Mouse (Mus musculus): ENCODE measurements around the gene Gm42688. TPM values are rescaled to one million over a fixed set of nuclear protein-coding genes. Genes with fewer than 3 reads are reported as not detected.

Gene Gm42688
- polyA plus RNA-seq (2015; fragmentation: Nextera tagmentation; extraction: Ambion mirVana), result 0.82 and 1.1 TPM in 2 replicates

GRCm38 (mm10) chr6:83101316-83101687 lies at the start of gene Gm42688, which contains the start of gene Ccdc142:
Gene Gm42688 (plus strand): TSS chr6:83101617.
Gene Ccdc142 (plus strand): TSS chr6:83101601.

GRCm38 (mm10) chr6:83054074-83054851 lies 47.2 kb upstream of the Gm42688 start, which contains the start of gene Aup1:
Gene Aup1 (plus strand): TSS chr6:83054521.

GRCm38 (mm10) chr6:83054871-83055431 lies 46.5 kb upstream of the Gm42688 start, which contains the start of gene Htra2:
Gene Htra2 (minus strand): TSS chr6:83055273.

GRCm38 (mm10) chr6:83057790-83058189 lies 43.6 kb upstream of the Gm42688 start, which contains the start of gene Dqx1:
Gene Dqx1 (plus strand): TSS chr6:83057844.

GRCm38 (mm10) chr6:83070247-83070310 lies 31.3 kb upstream of the Gm42688 start, which contains the start of gene Tlx2:
Gene Tlx2 (minus strand): TSS chr6:83070293.

GRCm38 (mm10) chr6:83077630-83078323 lies 23.6 kb upstream of the Gm42688 start, which contains the start of gene Pcgf1:
Gene Pcgf1 (plus strand): TSS chr6:83077869.

GRCm38 (mm10) chr6:83086121-83087035 lies 15.0 kb upstream of the Gm42688 start, which contains the start of gene Lbx2:
Gene Lbx2 (plus strand): TSS chr6:83086367.

GRCm38 (mm10) chr6:83108762-83109668 lies 7.6 kb downstream of the Gm42688 start, which contains the start of gene Mrpl53:
Gene Mrpl53 (plus strand): TSS chr6:83109040.

GRCm38 (mm10) chr6:83115011-83115671 lies 13.7 kb downstream of the Gm42688 start, which contains the start of gene Mogs:
Gene Mogs (plus strand): TSS chr6:83115496.

GRCm38 (mm10) chr6:83120930-83121862 lies 19.8 kb downstream of the Gm42688 start, which contains the start of gene Wbp1:
Gene Wbp1 (minus strand): TSS chr6:83121559.

GRCm38 (mm10) chr6:83125331-83125730 lies 23.9 kb downstream of the Gm42688 start, which contains the start of gene Ino80b:
Gene Ino80b (minus strand): TSS chr6:83125431.

GRCm38 (mm10) chr6:83134951-83135513 lies 33.6 kb downstream of the Gm42688 start, which contains the start of gene Rtkn:
Gene Rtkn (plus strand): TSS chr6:83135463.

GRCm38 (mm10) chr6:83156259-83156684 lies 54.9 kb downstream of the Gm42688 start, which contains the start of the genes Wdr54 and 1700003E16Rik:
Gene Wdr54 (minus strand): TSS chr6:83156397.
Gene 1700003E16Rik (plus strand): TSS chr6:83156404.

MicroRNA genes within 50 kb of the gene (microRNA counts, 519-probe panel; counts per million panel counts)
- not detected for microRNA mmu-miR-3470a+mmu-miR-3470b

Small RNAs within 50 kb of the gene (microRNA-seq; reads per million reads assigned to microRNA genes)
- not detected for gene Mir3470a

Other genes with a start within 250 kb of the Gm42688 start
- 0.08 and 0.22 TPM in 2 replicates for gene Sema4f, start 161.8 kb upstream of the Gm42688 start, polyA plus RNA-seq (2015; fragmentation: Nextera tagmentation; extraction: Ambion mirVana)
- gene M1ap, start 154.7 kb upstream of the Gm42688 start, polyA plus RNA-seq (2015; fragmentation: Nextera tagmentation; extraction: Ambion mirVana), result 0.23 and 0.34 TPM in 2 replicates
- gene Dok1, start 68.1 kb upstream of the Gm42688 start, polyA plus RNA-seq (2015; fragmentation: Nextera tagmentation; extraction: Ambion mirVana), result 20.9 TPM in 2 replicates
- 9.6 and 9.8 TPM in 2 replicates for gene Loxl3, start 67.4 kb upstream of the Gm42688 start, polyA plus RNA-seq (2015; fragmentation: Nextera tagmentation; extraction: Ambion mirVana)
- 130 and 134 TPM in 2 replicates for gene Aup1, start 47.1 kb upstream of the Gm42688 start, polyA plus RNA-seq (2015; fragmentation: Nextera tagmentation; extraction: Ambion mirVana)
- gene Htra2, start 46.3 kb upstream of the Gm42688 start, polyA plus RNA-seq (2015; fragmentation: Nextera tagmentation; extraction: Ambion mirVana), result 66.1 and 69.7 TPM in 2 replicates
- 3.3 and 4.1 TPM in 2 replicates for gene Dqx1, start 43.8 kb upstream of the Gm42688 start, polyA plus RNA-seq (2015; fragmentation: Nextera tagmentation; extraction: Ambion mirVana)
- 0.46 and 0.62 TPM in 2 replicates for gene Tlx2, start 31.3 kb upstream of the Gm42688 start, polyA plus RNA-seq (2015; fragmentation: Nextera tagmentation; extraction: Ambion mirVana)
- gene Pcgf1, start 23.7 kb upstream of the Gm42688 start, polyA plus RNA-seq (2015; fragmentation: Nextera tagmentation; extraction: Ambion mirVana), result 9.2 and 12.1 TPM in 2 replicates
- gene Lbx2, start 15.2 kb upstream of the Gm42688 start, polyA plus RNA-seq (2015; fragmentation: Nextera tagmentation; extraction: Ambion mirVana), result 0.21 TPM in 1 of 2 replicates, not detected in the other
- 0.71 and 0.80 TPM in 2 replicates for gene Ccdc142, start within 50 bp of the Gm42688 start, polyA plus RNA-seq (2015; fragmentation: Nextera tagmentation; extraction: Ambion mirVana)
- gene Mrpl53, start 7.4 kb downstream of the Gm42688 start, polyA plus RNA-seq (2015; fragmentation: Nextera tagmentation; extraction: Ambion mirVana), result 127 TPM in 2 replicates
- 18.7 and 21.6 TPM in 2 replicates for gene Mogs, start 13.9 kb downstream of the Gm42688 start, polyA plus RNA-seq (2015; fragmentation: Nextera tagmentation; extraction: Ambion mirVana)
- 48.6 and 53.4 TPM in 2 replicates for gene Wbp1, start 19.9 kb downstream of the Gm42688 start, polyA plus RNA-seq (2015; fragmentation: Nextera tagmentation; extraction: Ambion mirVana)
- gene Ino80b, start 23.8 kb downstream of the Gm42688 start, polyA plus RNA-seq (2015; fragmentation: Nextera tagmentation; extraction: Ambion mirVana), result 7.6 and 8.2 TPM in 2 replicates
- 7.2 and 9.3 TPM in 2 replicates for gene Rtkn, start 33.8 kb downstream of the Gm42688 start, polyA plus RNA-seq (2015; fragmentation: Nextera tagmentation; extraction: Ambion mirVana)
- 1.6 and 1.8 TPM in 2 replicates for gene Wdr54, start 54.8 kb downstream of the Gm42688 start, polyA plus RNA-seq (2015; fragmentation: Nextera tagmentation; extraction: Ambion mirVana)
- gene 1700003E16Rik, start 54.8 kb downstream of the Gm42688 start, polyA plus RNA-seq (2015; fragmentation: Nextera tagmentation; extraction: Ambion mirVana), result 0.51 and 0.66 TPM in 2 replicates
- gene Dctn1, start 64.3 kb downstream of the Gm42688 start, polyA plus RNA-seq (2015; fragmentation: Nextera tagmentation; extraction: Ambion mirVana), result 62.5 and 72.3 TPM in 2 replicates
- gene Slc4a5, start 118.2 kb downstream of the Gm42688 start, polyA plus RNA-seq (2015; fragmentation: Nextera tagmentation; extraction: Ambion mirVana), result 0.17 TPM in 1 of 2 replicates, not detected in the other
- 26.2 and 28.9 TPM in 2 replicates for gene Mthfd2, start 224.3 kb downstream of the Gm42688 start, polyA plus RNA-seq (2015; fragmentation: Nextera tagmentation; extraction: Ambion mirVana)
- gene Mob1a, start 224.4 kb downstream of the Gm42688 start, polyA plus RNA-seq (2015; fragmentation: Nextera tagmentation; extraction: Ambion mirVana), result 36.6 and 42.2 TPM in 2 replicates
- 134 and 157 TPM in 2 replicates for gene Bola3, start 247.5 kb downstream of the Gm42688 start, polyA plus RNA-seq (2015; fragmentation: Nextera tagmentation; extraction: Ambion mirVana)

All from urinary bladder, postnatal 0 days (tissue).